Mouse (Mus musculus): ENCODE results near the gene Zfand4. TPM values are rescaled to one million over a fixed set of nuclear protein-coding genes. Genes with fewer than 3 reads are reported as not detected.
A peak's percentile ranks its signal among the peaks of the same experiment; 100 is the strongest.

Gene Zfand4
- polyA plus RNA-seq, 1 experiment = 0.05 TPM

DNA sequence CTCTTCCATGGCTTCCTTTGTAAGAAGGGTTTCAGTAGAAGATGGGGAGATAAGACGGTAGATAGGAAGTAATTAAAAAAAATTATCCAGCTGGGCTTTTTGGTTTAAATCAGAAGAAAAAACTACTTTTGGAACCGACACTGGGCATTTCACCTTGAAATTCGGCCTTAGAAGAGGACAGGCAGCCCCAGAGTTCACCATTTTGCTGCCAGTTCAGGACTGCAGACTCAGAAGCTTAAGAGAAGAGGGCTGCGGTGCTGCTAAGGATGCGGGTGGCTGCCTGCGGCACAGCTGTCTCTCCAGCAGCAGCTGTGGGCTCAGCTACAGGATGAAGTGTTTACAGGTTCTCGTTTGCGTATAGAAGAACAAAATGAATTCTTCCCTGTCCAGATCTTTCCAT lies 94.0 kb downstream of the Zfand4 start:
- peaks cover 93% of the 10 kb centered on the region for H3K36me3 ChIP-seq (ENCODE audit: control insufficient read depth)

GRCm38 (mm10) chr6:116359256-116359655 lies 95.2 kb downstream of the Zfand4 start:
- Histone ChIP-seq H3K27me3 (ENCODE audit: control insufficient read depth) (no peaks in the 10 kb centered on the region), H3K9me3 (ENCODE audit: control insufficient read depth, low read length) (no peaks in the 10 kb centered on the region), H3K4me1 (ENCODE audit: control insufficient read depth) (peaks cover 69% of the 10 kb centered on the region), H3K36me3 (ENCODE audit: control insufficient read depth) (peaks cover 97% of the 10 kb centered on the region), H3K4me3 (replicated peaks) (no peak overlapping the region)
- no peak for TF ChIP-seq GATA1 (IDR thresholded peaks at IDR 0.05; ENCODE audit: low read length)
- no peak for TF ChIP-seq TAL1 (IDR thresholded peaks at IDR 0.05; ENCODE audit: low read length)

More for the DNA sequence above, 94.0 kb downstream of the Zfand4 start:
- TF ChIP-seq GATA1 (IDR thresholded peaks at IDR 0.05; ENCODE audit: low read length) (no peak), TAL1 (IDR thresholded peaks at IDR 0.05; ENCODE audit: low read length) (no peak)
- Histone ChIP-seq H3K4me1 (ENCODE audit: control insufficient read depth) (peaks cover 76% of the 10 kb centered on the region), H3K9me3 (ENCODE audit: control insufficient read depth, low read length) (no peaks in the 10 kb centered on the region), H3K4me3 (replicated peaks) (no peak overlapping the region), H3K27me3 (ENCODE audit: control insufficient read depth) (no peaks in the 10 kb centered on the region)

DNA sequence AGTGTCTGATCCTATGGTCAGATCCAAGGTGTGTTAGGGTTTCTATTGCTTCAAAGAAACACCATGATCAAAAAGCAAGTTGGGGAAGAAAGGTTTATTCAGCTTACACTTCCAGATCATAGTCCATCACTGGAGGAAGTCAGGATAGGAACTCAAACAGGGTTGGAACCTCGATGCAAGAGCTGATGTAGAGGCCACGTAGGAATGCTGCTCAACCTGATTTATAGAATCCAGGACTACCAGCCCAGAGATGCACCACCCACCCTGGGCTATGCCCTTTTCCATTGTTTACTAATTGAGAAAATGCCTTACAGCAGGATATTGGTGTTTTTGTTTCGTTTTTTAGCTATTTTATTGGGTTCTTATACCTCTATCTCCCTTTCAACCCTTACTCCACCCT lies 97.4 kb downstream of the Zfand4 start:
- Histone ChIP-seq H3K9me3 (ENCODE audit: control insufficient read depth, low read length) (no peaks in the 10 kb centered on the region), H3K4me3 (replicated peaks) (no peak overlapping the region), H3K27me3 (ENCODE audit: control insufficient read depth) (no peaks in the 10 kb centered on the region), H3K4me1 (ENCODE audit: control insufficient read depth) (peaks cover 60% of the 10 kb centered on the region), H3K36me3 (ENCODE audit: control insufficient read depth) (peaks cover 98% of the 10 kb centered on the region)
- TF ChIP-seq GATA1 (IDR thresholded peaks at IDR 0.05; ENCODE audit: low read length) = no peak
- TF ChIP-seq TAL1 (IDR thresholded peaks at IDR 0.05; ENCODE audit: low read length) = no peak

- Histone ChIP-seq H3K4me1 (ENCODE audit: control insufficient read depth) (peaks cover 61% of the 10 kb centered on the region), H3K36me3 (ENCODE audit: control insufficient read depth) (peaks cover 98% of the 10 kb centered on the region), H3K9me3 (ENCODE audit: control insufficient read depth, low read length) (no peaks in the 10 kb centered on the region), H3K27me3 (ENCODE audit: control insufficient read depth) (no peaks in the 10 kb centered on the region), H3K4me3 (replicated peaks) (no peak overlapping the region)
- no peak for TF ChIP-seq TAL1 (IDR thresholded peaks at IDR 0.05; ENCODE audit: low read length)
- TF ChIP-seq GATA1 (IDR thresholded peaks at IDR 0.05; ENCODE audit: low read length) = no peak
Measured at GRCm38 (mm10) chr6:116361993-116362392, 98.0 kb downstream of the Zfand4 start.

DNA sequence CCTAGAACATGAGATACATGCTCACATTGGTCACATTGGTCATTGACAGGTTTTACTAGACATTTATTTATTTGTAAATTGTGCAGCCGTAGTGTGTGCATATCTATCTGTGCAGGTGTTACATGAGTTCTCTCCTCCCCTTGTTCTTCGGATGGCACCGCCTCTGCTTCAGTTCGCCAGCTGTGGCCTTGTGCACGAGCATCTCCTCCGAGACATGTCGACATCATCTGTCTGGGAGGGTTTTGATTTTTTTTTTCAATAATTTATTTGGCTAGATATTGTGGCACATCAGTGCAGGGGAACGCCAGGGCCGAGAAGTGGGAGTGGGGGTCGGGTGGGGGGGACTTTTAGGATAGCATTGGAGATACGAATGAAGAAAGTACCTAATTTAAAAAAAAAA lies 103.9 kb downstream of the Zfand4 start:
- Histone ChIP-seq H3K4me3 (replicated peaks) (no peak overlapping the region), H3K36me3 (ENCODE audit: control insufficient read depth) (peaks cover 92% of the 10 kb centered on the region), H3K4me1 (ENCODE audit: control insufficient read depth) (peaks cover 72% of the 10 kb centered on the region), H3K27me3 (ENCODE audit: control insufficient read depth) (no peaks in the 10 kb centered on the region), H3K9me3 (ENCODE audit: control insufficient read depth, low read length) (no peaks in the 10 kb centered on the region)
- TF ChIP-seq TAL1 (IDR thresholded peaks at IDR 0.05; ENCODE audit: low read length) (no peak), GATA1 (IDR thresholded peaks at IDR 0.05; ENCODE audit: low read length) (no peak)

DNA sequence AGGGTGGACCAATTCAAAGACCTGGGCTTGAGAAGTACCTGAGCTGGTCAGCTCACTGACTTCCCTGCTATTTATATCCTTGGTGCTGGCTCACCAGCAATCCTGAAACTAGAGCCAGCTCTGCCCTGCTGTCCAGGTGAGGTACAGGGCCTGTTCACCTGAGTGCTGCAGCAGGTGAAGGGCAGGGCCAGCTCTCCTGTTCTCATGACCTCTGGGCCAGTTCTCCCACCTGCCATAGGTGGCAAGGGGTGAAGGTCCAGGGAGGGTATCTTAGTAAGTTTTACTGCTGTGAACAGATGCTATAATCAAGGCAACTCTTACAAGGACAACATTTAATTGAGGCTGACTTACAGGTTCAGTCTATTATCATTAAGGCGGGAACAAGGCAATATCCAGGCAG lies 105.8 kb downstream of the Zfand4 start:
- Histone ChIP-seq H3K4me1 (ENCODE audit: control insufficient read depth) (peaks cover 85% of the 10 kb centered on the region), H3K9me3 (ENCODE audit: control insufficient read depth, low read length) (no peaks in the 10 kb centered on the region), H3K36me3 (ENCODE audit: control insufficient read depth) (peaks cover 92% of the 10 kb centered on the region), H3K27me3 (ENCODE audit: control insufficient read depth) (no peaks in the 10 kb centered on the region), H3K4me3 (replicated peaks) (peak overlapping the region; percentile 56)
- TF ChIP-seq GATA1 (IDR thresholded peaks at IDR 0.05; ENCODE audit: low read length) = no peak
- TF ChIP-seq TAL1 (IDR thresholded peaks at IDR 0.05; ENCODE audit: low read length) = no peak

GRCm38 (mm10) chr6:116370216-116370976 lies 106.4 kb downstream of the Zfand4 start:
- TF ChIP-seq TAL1 (IDR thresholded peaks at IDR 0.05; ENCODE audit: low read length) (peak; percentile 72), GATA1 (IDR thresholded peaks at IDR 0.05; ENCODE audit: low read length) (peak; percentile 65)
- Histone ChIP-seq H3K4me3 (replicated peaks) (peak overlapping the region; percentile 56), H3K9me3 (ENCODE audit: control insufficient read depth, low read length) (no peaks in the 10 kb centered on the region), H3K27me3 (ENCODE audit: control insufficient read depth) (no peaks in the 10 kb centered on the region), H3K4me1 (ENCODE audit: control insufficient read depth) (peaks cover 88% of the 10 kb centered on the region), H3K36me3 (ENCODE audit: control insufficient read depth) (peaks cover 92% of the 10 kb centered on the region)

DNA sequence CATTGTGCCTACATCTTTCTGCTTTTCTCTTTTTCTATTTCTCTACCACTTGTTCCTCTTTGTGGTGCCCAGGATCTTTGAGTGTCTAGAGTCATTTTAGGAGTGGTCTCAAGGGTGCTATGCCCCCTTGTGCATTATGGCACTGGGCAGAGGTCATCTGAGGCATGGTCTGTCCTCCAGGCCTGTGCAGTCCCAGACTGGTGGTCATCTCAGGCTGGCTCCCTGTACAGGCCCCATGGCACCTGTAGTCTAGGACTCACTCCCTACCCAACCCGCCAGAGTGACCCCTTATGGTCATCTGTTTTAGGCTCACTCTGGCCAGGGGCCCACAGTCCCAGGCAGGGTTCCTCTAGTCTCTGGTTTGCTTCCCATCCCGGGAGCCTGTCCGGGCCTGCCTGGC lies 107.5 kb downstream of the Zfand4 start:
- H3K9me3 ChIP-seq (ENCODE audit: control insufficient read depth, low read length) = no peaks in the 10 kb centered on the region
- peaks cover 82% of the 10 kb centered on the region for H3K4me1 ChIP-seq (ENCODE audit: control insufficient read depth)
- no peak overlapping the region for H3K4me3 ChIP-seq (replicated peaks)
- peaks cover 91% of the 10 kb centered on the region for H3K36me3 ChIP-seq (ENCODE audit: control insufficient read depth)
- H3K27me3 ChIP-seq (ENCODE audit: control insufficient read depth) = no peaks in the 10 kb centered on the region
- TF ChIP-seq TAL1 (IDR thresholded peaks at IDR 0.05; ENCODE audit: low read length) (no peak), GATA1 (IDR thresholded peaks at IDR 0.05; ENCODE audit: low read length) (no peak)

GRCm38 (mm10) chr6:116374136-116374535 lies 110.1 kb downstream of the Zfand4 start:
- peaks cover 94% of the 10 kb centered on the region for H3K36me3 ChIP-seq (ENCODE audit: control insufficient read depth)
- TF ChIP-seq TAL1 (IDR thresholded peaks at IDR 0.05; ENCODE audit: low read length) = no peak
- TF ChIP-seq GATA1 (IDR thresholded peaks at IDR 0.05; ENCODE audit: low read length) = no peak
- peaks cover 76% of the 10 kb centered on the region for H3K4me1 ChIP-seq (ENCODE audit: control insufficient read depth)
- H3K27me3 ChIP-seq (ENCODE audit: control insufficient read depth) = no peaks in the 10 kb centered on the region
- H3K4me3 ChIP-seq (replicated peaks) = no peak overlapping the region
- no peaks in the 10 kb centered on the region for H3K9me3 ChIP-seq (ENCODE audit: control insufficient read depth, low read length)

All from erythroblast, embryonic 14.5 days (primary cell).